Mouse (Mus musculus) neural tube, embryonic 13.5 days (tissue): ENCODE results near the gene Cyp4f40. TPM values are rescaled to one million over a fixed set of nuclear protein-coding genes. Genes with fewer than 3 reads are reported as not detected.
"Not testable (repeated sequence)": the region's sequence is repeated elsewhere in the genome, so short reads cannot be mapped to it uniquely, and the experiment has no call there.

Experiments
- ATAC-seq: fragments of 200-750 bp; cut with Nextera tagmentation; 2 replicates; pipeline ENCODE4 v1.8.0; 2017; ENCODE audit warnings: low read depth, mild to moderate bottlenecking, moderate TSS enrichment, moderate library complexity
- H3K27ac ChIP-seq: fragments of 300-500 bp; sonication (generic); replicated peaks from 2 replicates; pipeline ENCODE4 v1.5.1; 2015; ENCODE audit warnings: moderate library complexity, mild to moderate bottlenecking, inconsistent platforms
- H3K27me3 ChIP-seq: fragments of 300-500 bp; sonication (generic); 2 replicates; pipeline ENCODE4 v1.6.1; 2015; ENCODE audit warnings: mild to moderate bottlenecking, inconsistent platforms
- H3K36me3 ChIP-seq: fragments of 300-500 bp; sonication (generic); 2 replicates; pipeline ENCODE4 v1.6.1; 2015; ENCODE audit warnings: mild to moderate bottlenecking, inconsistent platforms
- H3K4me1 ChIP-seq: fragments of 300-500 bp; sonication (generic); replicated peaks from 2 replicates; pipeline ENCODE4 v1.6.1; 2015; ENCODE audit warnings: inconsistent platforms
- H3K4me2 ChIP-seq: fragments of 300-500 bp; sonication (generic); 2 replicates; pipeline ENCODE4 v1.6.1; 2015; ENCODE audit warnings: inconsistent platforms, mild to moderate bottlenecking, moderate library complexity
- H3K4me3 ChIP-seq: fragments of 300-500 bp; sonication (generic); 2 replicates; pipeline ENCODE4 v1.5.1; 2015; ENCODE audit warnings: mild to moderate bottlenecking, inconsistent platforms
- H3K9ac ChIP-seq: fragments of 300-500 bp; sonication (generic); 2 replicates; pipeline ENCODE4 v1.6.1; 2015; ENCODE audit warnings: moderate library complexity, mild to moderate bottlenecking, inconsistent platforms
- H3K9me3 ChIP-seq: fragments of 300-500 bp; sonication (generic); 2 replicates; pipeline ENCODE4 v1.6.1; 2016; ENCODE audit warnings: inconsistent platforms
- whole genome bisulfite sequencing: fragments of 180-500 bp; shearing (Covaris S2); methylation state at CpG from one replicate; pipeline ENCODE4 v1.1.7; 2015; 5-methylcytosine and 5-hydroxymethylcytosine counted together
- polyA plus RNA-seq: library from polyadenylated mRNA; unstranded; fragments of >200 nt; fragmentation: Nextera tagmentation; extraction: Ambion mirVana; gene quantifications from 2 replicates; pipeline ENCODE4 v1.2.1, GENCODE M21; 2015

The Cyp4f40 gene
- not detected in 2 replicates for polyA plus RNA-seq

- 67% methylated on average over 2 of the region's 2 CpGs for WGBS
- Histone ChIP-seq H3K9me3 (no peaks in the 10 kb centered on the region), H3K4me2 (no peak within 1 kb of the TSS), H3K9ac (no peak within 1 kb of the TSS), H3K27me3 (no peaks in the 10 kb centered on the region), H3K4me3 (no peak within 1 kb of the TSS), H3K27ac (no peak within 1 kb of the TSS), H3K36me3 (no peaks in the 10 kb centered on the region), H3K4me1 (no peaks in the 10 kb centered on the region)
- no peak for ATAC-seq
These were observed at the start of gene Cyp4f40 for GRCm38 (mm10) chr17:32658712-32659111. Gene Cyp4f40, plus strand, starts transcription at chr17:32658900.

- not testable (repeated sequence) for H3K27ac ChIP-seq, H3K4me1 ChIP-seq, H3K4me3 ChIP-seq, H3K9ac ChIP-seq, H3K36me3 ChIP-seq, H3K27me3 ChIP-seq, H3K9me3 ChIP-seq, ATAC-seq, H3K4me2 ChIP-seq
- 84% methylated on average over 3 of the region's 3 CpGs for WGBS
These were observed 48.5 kb upstream of the Cyp4f40 start for GRCm38 (mm10) chr17:32610231-32610630.

DNA sequence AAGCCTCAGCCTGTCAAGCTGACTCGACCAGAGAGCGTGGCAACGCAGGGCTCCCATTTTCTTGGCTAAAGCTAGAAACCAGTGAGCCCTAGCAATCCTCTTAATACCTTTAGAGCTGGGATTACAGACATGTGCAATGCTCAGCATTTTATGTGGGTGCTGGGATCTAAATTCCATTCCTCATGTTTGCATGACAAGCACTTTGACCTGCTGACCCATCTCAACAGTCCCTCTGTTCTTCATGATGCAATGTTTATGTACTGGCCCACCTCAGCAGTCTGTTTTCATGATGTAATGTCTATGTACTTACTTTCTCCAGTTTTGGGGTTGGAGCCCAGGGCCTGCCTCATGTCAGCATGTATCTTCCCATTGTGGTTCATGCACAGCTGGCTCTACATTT is 47.8 kb upstream of the Cyp4f40 start:
- Histone ChIP-seq H3K27me3 (no peaks in the 10 kb centered on the region), H3K36me3 (no peaks in the 10 kb centered on the region), H3K9ac (no peak overlapping the region), H3K9me3 (no peaks in the 10 kb centered on the region), H3K4me2 (no peak overlapping the region), H3K4me3 (no peak overlapping the region), H3K4me1 (no peaks in the 10 kb centered on the region), H3K27ac (no peak overlapping the region)
- 80% methylated on average over 3 of the region's 3 CpGs for WGBS
- no peak for ATAC-seq

DNA sequence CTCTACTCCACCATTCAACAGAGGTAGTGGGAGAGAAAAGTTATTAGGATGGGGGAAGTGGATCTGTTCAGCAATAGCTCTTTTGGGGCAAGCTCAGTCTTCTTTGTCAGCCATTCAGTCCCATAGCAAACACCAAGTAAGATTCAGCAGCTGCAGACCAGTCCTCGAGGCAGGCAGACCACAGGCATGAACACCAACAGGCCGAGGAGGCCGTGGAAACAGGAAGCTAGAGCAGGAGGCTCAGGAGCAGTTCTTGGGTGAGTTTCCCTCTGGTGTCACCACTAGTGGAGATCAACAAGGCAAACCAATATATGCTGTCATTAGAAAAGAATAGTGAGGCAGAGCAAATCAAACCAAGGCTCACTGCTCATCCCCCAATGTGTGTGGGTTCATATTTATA is 46.3 kb upstream of the Cyp4f40 start:
- Histone ChIP-seq H3K4me1 (no peaks in the 10 kb centered on the region), H3K9ac (no peak overlapping the region), H3K4me2 (no peak overlapping the region), H3K9me3 (no peaks in the 10 kb centered on the region), H3K27me3 (no peaks in the 10 kb centered on the region), H3K4me3 (no peak overlapping the region), H3K36me3 (no peaks in the 10 kb centered on the region), H3K27ac (no peak overlapping the region)
- ATAC-seq, result no peak
- WGBS, result 78% methylated on average over 3 of the region's 3 CpGs

DNA sequence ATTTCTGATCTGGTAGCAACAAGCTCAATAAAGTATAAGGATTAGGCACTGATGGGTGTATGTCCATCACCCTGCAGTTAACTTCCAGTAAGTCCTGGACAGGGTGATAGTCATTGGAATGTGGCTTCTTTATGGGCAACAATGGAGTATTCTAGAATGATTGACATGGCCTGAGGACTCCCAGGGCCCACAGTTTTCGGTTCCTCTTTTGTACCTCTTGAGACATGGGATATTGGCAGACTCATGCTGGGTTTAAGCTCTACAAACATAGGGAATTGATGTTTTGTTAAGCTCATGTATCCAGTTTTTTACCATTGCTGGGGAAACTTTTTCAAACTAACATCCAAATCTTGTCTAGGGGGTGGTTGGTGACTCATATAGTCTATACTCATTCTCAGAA is 41.4 kb upstream of the Cyp4f40 start:
- 66% methylated on average over 1 of the region's 1 CpGs for WGBS
- H3K4me1 ChIP-seq, result no peaks in the 10 kb centered on the region
- ATAC-seq, result no peak
- H3K27me3 ChIP-seq, result no peaks in the 10 kb centered on the region
- no peaks in the 10 kb centered on the region for H3K36me3 ChIP-seq
- no peak overlapping the region for H3K4me3 ChIP-seq
- H3K27ac ChIP-seq, result no peak overlapping the region
- no peak overlapping the region for H3K4me2 ChIP-seq
- no peak overlapping the region for H3K9ac ChIP-seq
- H3K9me3 ChIP-seq, result peaks cover 8% of the 10 kb centered on the region; the same call in 1 of the 2 replicates

DNA sequence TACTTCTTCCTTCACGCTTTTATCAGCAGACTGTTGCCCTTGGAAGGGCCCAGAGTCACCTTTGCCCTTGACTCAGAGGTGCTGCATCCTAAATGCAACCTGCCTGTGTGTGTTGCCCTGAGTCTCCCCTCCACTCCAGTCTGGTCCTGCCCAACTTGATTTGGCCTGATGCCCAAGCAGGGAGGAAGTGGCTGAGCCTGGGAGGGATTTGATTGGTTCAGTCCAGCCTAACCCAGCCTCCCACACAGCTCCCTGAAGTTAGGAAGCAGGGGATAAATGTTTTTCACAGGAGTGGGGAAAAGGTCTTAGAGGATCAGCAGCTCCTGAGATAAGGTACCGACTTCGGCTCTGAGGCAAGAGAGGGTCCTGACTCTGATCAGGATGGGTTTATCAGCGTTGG is 37.7 kb upstream of the Cyp4f40 start, which contains the start of gene Cyp4f37:
Cyp4f37 (plus strand) TSS at position 292 of the 400 bp plus-strand sequence.
- not testable (repeated sequence) for H3K4me2 ChIP-seq, H3K36me3 ChIP-seq, ATAC-seq, H3K27ac ChIP-seq, H3K9ac ChIP-seq, H3K4me3 ChIP-seq, H3K4me1 ChIP-seq, H3K9me3 ChIP-seq, H3K27me3 ChIP-seq
- WGBS, result 80% methylated on average over 4 of the region's 4 CpGs

DNA sequence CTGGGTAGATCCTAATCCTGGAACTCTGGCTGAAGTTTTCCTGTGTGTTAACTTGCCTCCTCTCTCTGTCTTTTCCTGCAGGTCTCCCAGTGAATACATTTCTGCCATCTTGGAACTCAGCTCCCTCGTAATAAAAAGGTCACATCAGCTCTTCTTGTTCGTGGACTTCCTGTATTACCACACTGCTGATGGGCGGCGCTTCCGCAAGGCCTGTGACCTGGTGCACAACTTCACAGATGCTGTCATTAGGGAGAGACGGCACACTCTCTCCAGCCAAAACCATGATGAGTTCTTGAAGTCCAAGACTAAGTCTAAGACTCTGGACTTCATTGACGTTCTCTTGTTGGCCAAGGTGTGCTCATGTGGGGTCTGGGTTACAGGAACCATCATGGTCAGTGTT is 29.0 kb upstream of the Cyp4f40 start:
- H3K4me1 ChIP-seq, H3K9ac ChIP-seq, H3K27me3 ChIP-seq, H3K27ac ChIP-seq, H3K4me2 ChIP-seq, ATAC-seq, H3K4me3 ChIP-seq, H3K36me3 ChIP-seq, H3K9me3 ChIP-seq: not testable (repeated sequence)
- WGBS, result 83% methylated on average over 7 of the region's 7 CpGs

GRCm38 (mm10) chr17:32631936-32632335 is 26.8 kb upstream of the Cyp4f40 start:
- H3K27me3 ChIP-seq, result no peaks in the 10 kb centered on the region
- H3K4me3 ChIP-seq, result no peak overlapping the region
- no peaks in the 10 kb centered on the region for H3K36me3 ChIP-seq
- H3K9ac ChIP-seq, result no peak overlapping the region
- no peak for ATAC-seq
- no peaks in the 10 kb centered on the region for H3K9me3 ChIP-seq
- H3K27ac ChIP-seq, result no peak overlapping the region
- WGBS, result 83% methylated on average over 3 of the region's 3 CpGs
- H3K4me2 ChIP-seq, result no peak overlapping the region
- H3K4me1 ChIP-seq, result peaks cover 5% of the 10 kb centered on the region

DNA sequence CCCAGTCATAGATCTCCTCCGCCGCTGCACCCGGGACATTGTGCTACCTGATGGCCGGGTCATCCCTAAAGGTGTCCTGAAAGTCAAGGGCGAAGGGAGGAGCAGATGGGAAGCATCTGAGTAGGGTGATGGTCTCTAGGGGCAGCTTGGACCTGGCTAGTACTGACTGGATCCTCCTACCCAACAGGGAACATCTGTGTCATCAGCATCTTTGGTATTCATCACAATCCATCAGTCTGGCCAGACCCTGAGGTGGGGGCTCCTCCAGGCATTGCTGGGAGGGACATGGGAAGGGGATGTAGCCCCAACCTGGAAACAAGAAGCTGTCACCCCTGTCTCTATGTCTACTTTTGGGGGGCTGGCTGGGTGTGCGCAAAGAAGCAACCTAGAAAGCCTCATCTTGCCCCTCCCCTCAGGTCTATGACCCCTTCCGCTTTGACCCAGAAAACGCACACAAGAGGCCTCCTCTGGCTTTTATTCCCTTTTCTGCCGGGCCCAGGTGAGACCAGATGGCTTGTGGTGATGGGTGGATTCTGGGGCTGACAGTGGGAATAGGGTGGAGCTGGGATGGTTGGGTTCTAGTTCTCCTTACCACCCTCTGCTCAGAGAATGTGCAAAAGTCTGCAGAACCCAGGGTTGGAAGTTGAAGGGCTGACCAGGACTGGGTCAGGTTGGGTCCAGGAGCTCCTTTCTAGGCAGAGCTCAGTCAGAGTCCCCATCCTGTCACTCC is 24.3 kb upstream of the Cyp4f40 start:
- not testable (repeated sequence) for H3K27me3 ChIP-seq, H3K36me3 ChIP-seq, H3K27ac ChIP-seq, H3K4me1 ChIP-seq, H3K9me3 ChIP-seq
- Histone ChIP-seq H3K4me2 (peak overlapping the region; percentile 67), H3K9ac (peak overlapping the region; percentile 68), H3K4me3 (peak overlapping the region; percentile 40)
- WGBS, result 86% methylated on average over 9 of the region's 9 CpGs
- peak; percentile 65 for ATAC-seq

GRCm38 (mm10) chr17:32634972-32635314 is 23.8 kb upstream of the Cyp4f40 start:
- no peaks in the 10 kb centered on the region for H3K27me3 ChIP-seq
- 3% methylated on average over 17 of the region's 17 CpGs for WGBS
- H3K27ac ChIP-seq, result no peak overlapping the region

GRCm38 (mm10) chr17:32636341-32636740 is 22.4 kb upstream of the Cyp4f40 start:
- H3K4me1 ChIP-seq, result peaks cover 5% of the 10 kb centered on the region
- no peak overlapping the region for H3K4me2 ChIP-seq
- no peaks in the 10 kb centered on the region for H3K9me3 ChIP-seq
- H3K36me3 ChIP-seq, result no peaks in the 10 kb centered on the region
- H3K27ac ChIP-seq, result no peak overlapping the region
- H3K4me3 ChIP-seq, result no peak overlapping the region
- no peaks in the 10 kb centered on the region for H3K27me3 ChIP-seq
- H3K9ac ChIP-seq, result no peak overlapping the region
- ATAC-seq, result no peak
- 66% methylated on average over 3 of the region's 3 CpGs for WGBS

More at GRCm38 (mm10) chr17:32634972-32635314, 23.8 kb upstream of the Cyp4f40 start:
- peaks cover 5% of the 10 kb centered on the region for H3K4me1 ChIP-seq
- no peaks in the 10 kb centered on the region for H3K9me3 ChIP-seq
- H3K9ac ChIP-seq, result peak overlapping the region; percentile 68
- ATAC-seq, result peak; percentile 94
- H3K4me2 ChIP-seq, result peak overlapping the region; percentile 67
- peak overlapping the region; percentile 40 for H3K4me3 ChIP-seq
- H3K36me3 ChIP-seq, result no peaks in the 10 kb centered on the region

DNA sequence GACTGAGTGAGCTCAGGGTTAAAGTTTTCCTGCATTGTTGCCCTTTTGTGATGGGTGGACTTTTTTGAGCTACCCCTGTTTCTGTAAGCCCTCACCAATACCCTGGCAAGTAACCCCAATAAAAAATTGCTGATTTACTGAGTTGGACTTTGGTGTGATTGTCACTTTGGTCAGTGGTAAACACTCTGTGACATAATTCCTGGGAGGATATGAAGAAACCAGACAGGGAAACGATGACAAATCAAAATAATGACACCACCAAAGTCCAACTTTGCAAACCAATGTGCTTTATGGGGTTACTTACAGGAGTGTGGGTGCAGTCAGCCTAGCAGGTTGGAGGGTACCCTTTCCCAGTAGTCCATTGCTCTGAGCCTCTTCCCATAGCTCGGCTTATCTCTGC is 21.5 kb upstream of the Cyp4f40 start:
- no peak for ATAC-seq
- Histone ChIP-seq H3K4me2 (no peak overlapping the region), H3K27ac (no peak overlapping the region), H3K9me3 (no peaks in the 10 kb centered on the region), H3K27me3 (no peaks in the 10 kb centered on the region), H3K36me3 (no peaks in the 10 kb centered on the region), H3K9ac (no peak overlapping the region), H3K4me3 (no peak overlapping the region), H3K4me1 (peaks cover 5% of the 10 kb centered on the region)
- 85% methylated on average over 2 of the region's 2 CpGs for WGBS

- WGBS, result 90% methylated on average over 4 of the region's 4 CpGs
- Histone ChIP-seq H3K27ac (no peak overlapping the region), H3K9ac (no peak overlapping the region), H3K4me2 (no peak overlapping the region), H3K4me3 (no peak overlapping the region), H3K27me3 (no peaks in the 10 kb centered on the region), H3K36me3 (no peaks in the 10 kb centered on the region), H3K9me3 (no peaks in the 10 kb centered on the region), H3K4me1 (no peaks in the 10 kb centered on the region)
- no peak for ATAC-seq
These were observed 12.1 kb upstream of the Cyp4f40 start for GRCm38 (mm10) chr17:32646631-32647030.
